Mouse (Mus musculus) urinary bladder, adult 18-20 months (tissue): ENCODE results near the gene Acot5.
A peak's percentile ranks its signal among the peaks of the same experiment; 100 is the strongest.
"Not testable (repeated sequence)": the region's sequence is repeated elsewhere in the genome, so short reads cannot be mapped to it uniquely, and the experiment has no call there.

Experiments
- DNase-seq, 2 experiments: peaks; one replicate each; pipeline ENCODE4 v3.0.0; 2022; ENCODE audit warnings: low spot score in 2 of 2, mixed read lengths in 2 of 2

Acot5 gene

DNA sequence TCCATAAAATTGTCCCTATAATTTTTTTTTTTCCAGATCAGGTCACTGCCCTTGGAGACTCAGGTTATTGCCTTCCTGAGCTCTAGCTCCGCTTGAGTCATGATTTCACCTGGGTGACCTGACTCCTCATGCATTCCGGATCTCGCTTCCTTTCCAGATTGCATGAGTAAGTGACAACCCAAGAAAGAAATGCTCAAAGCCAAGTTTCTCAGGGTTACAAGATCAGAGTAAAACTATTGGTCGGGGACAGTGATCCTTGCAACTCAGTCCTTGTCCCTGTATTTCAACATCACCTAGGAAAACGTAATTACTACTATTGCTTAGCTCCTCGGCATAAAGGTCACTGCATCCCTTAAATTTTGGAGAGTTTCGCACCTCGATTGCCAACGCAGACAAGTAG, at the start of gene Acot5:
Gene Acot5 (plus strand): TSS at position 340 of the 400 bp plus-strand sequence.
- DNase-seq = no peak

DNA sequence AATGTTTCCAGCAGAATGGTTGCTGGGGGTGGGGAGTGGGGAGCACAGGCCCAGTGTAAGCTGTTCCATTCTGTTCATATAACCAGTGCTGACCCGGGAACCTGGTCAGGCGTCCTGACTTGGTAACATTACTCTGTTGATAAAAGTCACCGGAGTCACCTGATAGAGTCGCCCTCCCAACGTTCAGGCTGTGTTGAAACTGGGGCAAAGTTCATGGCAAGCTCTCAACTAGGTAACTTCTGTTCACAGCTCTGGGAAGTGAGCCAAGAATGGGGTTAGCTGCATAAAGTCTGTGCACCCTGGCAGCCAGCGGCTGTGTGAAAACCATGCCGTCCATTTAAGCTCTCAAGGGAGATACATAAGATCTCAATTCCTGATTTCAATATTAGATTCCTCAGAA, 48.6 kb upstream of the Acot5 start:
- peak; percentile 56 to 78 for DNase-seq

DNA sequence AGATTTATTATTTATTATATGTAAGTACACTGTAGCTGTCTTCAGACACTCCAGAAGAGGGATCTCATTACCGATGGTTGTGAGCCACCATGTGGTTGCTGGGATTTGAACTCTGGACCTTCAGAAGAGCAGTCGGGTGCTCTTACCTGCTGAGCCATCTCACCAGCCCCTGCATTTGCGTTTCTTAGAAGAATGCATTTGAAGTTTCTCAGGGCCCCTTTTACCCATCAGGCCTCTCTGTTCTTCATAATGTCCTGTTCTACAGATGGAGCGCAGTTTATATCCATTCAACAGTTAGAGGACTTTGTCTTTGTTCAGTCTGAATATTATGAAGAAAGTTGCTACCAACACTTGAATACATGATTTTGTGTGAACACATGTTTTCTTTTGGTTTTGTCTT, 46.9 kb upstream of the Acot5 start:
- DNase-seq = not testable (repeated sequence)

DNA sequence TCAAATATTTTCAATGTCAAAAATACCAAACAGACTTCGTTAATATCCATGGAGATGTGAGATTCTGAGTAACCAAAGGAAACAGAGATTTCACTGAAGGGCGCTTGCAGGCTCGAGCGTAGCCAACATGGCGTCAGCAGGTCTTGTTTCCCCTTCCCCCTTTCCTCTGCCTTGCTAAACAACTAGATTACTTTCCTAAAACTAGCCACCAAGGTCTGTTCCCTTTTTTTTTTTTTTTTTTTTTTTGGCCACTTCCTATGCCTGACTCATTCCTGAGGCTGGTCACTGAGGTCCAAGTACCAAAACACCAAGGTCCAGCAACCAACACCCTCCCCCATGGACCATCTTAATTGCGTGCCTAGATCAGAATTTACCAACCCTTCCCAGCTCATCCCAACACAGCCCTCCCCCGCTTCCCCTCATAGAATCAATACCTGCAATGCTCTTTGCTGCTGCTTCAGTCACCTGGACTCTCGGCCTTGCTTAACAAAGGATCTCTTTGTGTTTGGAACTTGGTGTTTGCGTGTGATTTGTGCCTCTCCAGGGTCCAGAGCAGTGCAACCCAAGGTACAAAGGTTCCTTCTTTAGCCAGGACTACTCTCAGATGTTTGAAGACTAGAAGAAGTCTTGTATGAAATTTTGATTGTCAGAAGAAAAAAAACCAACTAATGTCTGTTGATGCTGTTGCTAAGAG, 45.9 kb upstream of the Acot5 start:
- no peak for DNase-seq

DNA sequence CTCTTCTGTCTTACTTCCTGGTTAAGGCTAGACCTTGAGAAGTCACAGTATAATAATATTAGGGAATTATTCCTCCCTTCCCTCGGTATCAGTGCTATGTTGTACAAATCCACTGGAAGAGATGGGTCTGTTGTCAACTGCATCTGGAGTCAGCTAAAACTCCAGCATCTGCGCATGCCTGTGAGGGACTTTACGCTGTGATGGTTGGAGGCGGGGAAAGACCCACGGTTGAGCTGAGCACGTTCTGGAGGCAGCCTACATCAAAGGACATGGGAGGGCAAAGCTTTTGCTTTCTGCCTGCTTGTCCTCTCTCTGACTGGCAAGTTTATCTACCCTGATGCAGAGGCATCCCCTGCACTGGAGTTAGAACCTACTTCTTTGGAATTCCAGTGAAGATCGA, 43.2 kb upstream of the Acot5 start:
- no peak for DNase-seq

DNA sequence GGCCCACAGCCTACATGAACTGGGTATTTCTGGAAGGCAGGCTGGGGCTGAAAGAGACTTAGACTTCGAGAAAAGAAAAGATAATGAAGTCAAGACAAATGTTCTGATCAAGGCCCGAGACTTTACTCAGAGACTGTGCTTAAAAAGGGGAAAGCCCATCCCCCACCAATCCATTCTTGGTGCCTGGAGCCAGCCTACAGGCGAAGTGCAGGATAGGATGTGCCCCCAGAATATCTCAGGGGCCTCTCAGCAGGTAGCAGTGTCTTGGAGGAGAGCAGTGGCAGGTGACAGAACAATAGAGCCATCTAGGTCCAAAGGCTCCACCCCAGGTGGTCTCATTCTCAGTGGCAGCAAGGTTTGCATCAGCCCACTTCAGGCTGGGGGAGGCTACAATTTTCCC, 40.8 kb upstream of the Acot5 start:
- not testable (repeated sequence) for DNase-seq

DNA sequence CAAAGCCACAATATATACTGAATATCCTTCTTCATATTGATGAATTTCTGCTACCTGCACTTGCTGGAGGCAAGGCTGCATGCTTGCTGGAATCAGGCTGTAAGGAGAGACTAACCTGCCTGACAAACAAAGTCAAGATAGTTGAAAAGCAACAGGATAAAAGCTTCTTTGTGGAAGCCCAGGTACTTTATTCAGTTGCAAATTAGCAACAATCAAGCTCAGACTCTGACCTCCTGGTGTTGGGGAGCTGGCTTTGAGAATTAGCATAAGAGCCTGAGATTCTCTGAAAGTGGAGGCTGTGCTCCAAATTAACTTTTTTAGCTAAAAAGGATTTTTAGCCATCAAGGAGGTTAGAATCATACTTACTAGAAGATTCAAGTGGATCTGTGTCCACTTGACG, 40.1 kb upstream of the Acot5 start:
- not testable (repeated sequence) for DNase-seq

DNA sequence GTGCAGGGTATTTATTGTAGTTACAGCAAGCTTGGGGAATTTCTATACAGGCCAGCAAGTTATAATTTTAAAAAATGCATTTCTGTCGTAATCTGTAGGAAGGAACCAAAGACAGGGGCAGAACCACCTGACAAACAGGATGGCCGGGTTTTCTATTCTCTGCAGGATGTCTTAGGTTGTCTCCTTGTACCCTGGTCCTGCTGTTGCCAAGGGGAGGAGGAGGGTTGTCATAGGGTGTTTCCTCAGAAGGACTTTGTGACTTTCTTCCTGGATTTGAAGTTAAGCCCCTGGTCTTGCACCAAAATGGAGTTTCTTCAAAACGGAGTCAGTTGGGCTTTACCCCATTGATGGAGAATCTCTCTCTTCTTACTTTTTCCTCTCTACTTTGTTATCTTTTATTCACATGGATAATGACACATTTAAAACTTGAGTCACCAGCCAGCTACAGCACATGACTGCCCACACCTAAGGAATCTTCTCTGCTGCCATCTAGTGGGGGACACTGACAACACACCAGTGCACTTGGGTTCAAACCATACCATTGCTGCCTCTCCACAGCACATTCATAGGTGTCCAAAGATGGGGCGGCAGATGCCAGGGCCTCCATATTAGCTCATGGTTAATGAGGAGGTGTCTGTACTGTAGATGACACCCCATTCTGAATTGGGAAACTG, 38.3 kb upstream of the Acot5 start:
- DNase-seq = peak; percentile 49 to 73

DNA sequence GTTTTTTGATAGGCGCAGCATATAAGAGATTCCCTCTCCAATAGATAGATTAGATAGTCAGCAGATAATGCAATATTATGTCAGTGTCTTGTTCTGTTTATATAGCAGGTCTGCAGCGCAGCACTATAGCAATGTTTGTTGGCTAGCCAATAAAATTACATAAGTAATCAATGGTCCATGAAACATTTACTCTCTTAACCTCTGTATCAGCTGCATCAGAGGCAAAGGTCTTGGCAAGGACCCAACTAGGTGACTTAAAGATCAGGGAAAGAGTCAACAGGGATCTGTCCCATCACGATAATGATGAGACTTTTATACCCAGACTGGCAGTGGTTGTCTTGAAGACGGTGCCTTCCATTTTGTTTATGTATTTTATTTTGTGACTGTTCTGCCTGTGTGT, 36.3 kb upstream of the Acot5 start:
- DNase-seq = no peak

DNA sequence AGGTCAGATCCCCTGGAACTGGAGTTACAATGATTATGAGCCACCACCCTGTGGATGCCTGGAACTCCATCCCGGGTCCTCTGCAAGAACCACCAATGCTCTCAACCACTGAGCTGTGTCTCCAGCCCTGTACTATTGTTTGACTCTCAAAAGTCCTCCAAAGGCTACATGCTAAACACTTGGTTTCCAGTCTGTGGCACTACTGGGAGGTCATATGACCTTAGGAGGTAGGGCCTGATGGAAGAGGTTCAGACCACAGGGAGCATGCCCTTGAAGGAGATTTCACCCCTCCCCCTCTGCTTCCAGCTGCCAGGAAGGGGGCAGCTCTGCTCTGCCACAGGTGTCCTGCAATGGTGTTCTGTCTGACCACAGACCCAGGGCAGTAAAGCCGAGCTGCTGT, 35.8 kb upstream of the Acot5 start:
- DNase-seq = not testable (repeated sequence)

DNA sequence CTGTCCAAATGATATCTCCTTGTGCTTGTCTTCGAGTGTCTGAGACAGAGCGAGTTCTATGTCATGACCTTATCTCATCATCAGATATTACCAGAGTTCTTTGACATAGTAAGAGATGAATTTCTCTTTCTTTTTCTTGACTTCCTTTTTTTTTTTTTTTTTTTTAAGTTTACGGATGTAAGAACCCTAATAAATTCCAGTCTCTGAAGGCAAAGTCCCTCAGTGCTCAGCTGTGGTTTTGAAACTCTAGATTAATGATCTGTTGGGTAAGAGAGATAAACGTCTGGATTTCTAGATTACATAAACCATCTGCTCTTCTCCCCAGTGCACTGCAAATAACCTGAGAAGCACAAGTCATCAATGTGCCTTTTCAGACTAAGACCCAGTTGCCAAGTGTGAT, 35.0 kb upstream of the Acot5 start:
- no peak for DNase-seq

DNA sequence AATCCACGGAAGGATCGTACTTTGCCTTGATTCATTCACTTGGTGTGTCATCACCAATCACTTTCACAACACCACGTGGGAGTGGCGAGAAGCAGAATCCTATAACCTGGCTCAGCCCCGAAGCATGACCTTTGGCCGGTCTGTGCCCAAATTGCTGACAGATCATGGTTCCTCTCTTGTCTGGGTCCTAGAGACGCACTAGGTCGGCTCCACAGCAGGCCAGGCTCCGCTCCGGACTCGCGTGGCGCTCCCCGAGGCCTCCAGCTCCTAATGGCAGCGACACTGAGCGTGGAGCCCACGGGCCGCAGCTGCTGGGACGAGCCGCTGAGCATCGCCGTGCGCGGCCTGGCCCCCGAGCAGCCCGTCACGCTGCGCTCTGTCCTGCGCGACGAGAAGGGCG, 30.9 kb upstream of the Acot5 start, which contains the start of gene Acot4:
Gene Acot4 (plus strand): TSS at position 139 of the 400 bp plus-strand sequence.
- peak in 1 of 2 experiments; percentile 28 for DNase-seq

DNA sequence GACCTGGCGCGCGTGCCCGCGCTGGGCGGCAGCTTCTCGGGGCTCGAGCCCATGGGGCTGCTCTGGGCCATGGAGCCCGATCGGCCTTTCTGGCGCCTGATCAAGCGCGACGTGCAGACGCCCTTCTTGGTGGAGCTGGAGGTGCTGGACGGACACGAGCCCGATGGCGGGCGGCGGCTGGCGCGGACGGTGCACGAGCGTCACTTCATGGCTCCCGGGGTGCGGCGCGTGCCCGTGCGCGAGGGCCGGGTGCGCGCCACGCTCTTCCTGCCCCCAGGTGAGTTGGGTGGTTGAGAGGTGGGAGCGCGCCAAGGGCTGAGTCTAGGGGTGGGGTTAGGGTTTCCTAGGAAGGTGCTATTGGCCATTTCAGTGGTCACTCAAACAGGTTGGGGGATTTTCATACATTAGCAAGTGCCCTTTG, 30.4 kb upstream of the Acot5 start, which contains the start of gene Gm49366:
Gene Gm49366 (plus strand): TSS at position 245 of the 421 bp plus-strand sequence.
- peak; percentile 4 to 44 for DNase-seq

DNA sequence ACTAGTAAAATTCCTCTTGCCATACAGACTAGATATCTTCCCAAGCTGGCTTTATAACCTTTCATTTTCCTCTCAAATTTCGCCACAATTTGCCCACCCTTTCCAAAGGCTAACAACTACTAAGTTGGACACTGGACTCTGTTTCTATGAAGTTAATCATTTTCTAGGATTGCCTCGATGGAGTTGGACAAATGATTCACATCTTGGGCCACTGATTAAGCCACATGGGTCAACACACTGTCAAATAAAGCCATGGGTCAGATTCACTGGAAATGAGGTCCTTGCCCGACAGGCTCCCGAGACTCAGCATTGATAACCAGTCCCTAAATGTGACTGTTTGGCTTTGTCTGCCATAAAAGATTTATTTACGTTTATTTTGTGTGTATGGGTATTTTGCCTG, 26.9 kb upstream of the Acot5 start:
- DNase-seq = no peak

DNA sequence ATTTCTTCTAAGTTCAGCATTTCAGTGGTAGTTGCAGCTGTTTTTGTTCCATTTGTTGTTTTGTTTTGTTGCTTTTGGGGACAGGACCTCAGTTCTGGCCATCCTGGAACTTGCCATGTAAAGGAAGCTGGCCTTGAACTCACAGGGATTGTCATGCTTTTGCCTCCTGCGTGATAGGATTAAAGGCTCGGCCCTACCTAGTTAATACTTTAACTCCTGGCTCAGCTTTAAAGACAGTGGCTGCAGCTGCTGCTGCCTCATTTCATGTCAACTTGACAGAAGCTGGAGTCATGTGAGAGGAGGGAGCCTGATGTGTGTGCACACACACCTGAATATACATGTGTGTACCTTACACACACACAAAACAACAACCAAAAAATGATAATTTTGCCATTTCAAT, 25.1 kb upstream of the Acot5 start:
- DNase-seq = no peak

DNA sequence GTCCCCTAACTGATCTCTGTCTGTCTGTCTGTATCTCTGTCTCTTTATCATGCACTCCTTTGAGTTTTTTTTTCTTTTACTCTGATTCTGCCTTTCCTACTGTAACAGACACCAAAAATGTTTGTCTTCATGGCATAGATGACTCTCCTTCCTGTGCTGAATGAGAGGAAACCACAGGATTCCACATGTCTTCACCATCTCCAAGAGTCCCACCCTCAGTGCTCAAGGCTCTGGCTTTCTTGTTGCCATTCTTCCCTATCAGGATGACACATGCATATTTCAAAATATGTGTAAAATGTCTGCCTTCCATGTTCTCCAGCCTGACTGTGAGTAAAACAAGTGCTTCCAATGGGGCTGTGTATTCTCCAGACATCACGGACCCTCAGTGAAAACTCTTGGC, 22.2 kb upstream of the Acot5 start:
- no peak for DNase-seq

DNA sequence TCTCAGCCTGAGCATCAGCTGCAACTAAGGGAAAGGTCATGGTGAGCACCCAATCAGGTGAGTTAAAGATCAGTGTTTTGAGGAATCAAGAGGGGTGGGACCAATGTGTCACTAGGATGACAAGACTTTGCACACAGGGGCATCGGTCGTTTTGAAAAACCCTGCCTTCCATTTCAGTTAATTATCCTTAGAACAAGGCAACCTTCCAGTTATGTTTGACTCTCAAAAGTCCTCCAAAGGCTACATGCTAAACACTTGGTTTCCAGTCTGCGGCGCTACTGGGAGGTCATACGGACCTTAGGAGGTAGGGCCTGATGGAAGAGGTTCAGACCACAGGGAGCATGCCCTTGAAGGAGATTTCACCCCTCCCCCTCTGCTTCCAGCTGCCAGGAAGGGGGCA, 18.4 kb upstream of the Acot5 start:
- not testable (repeated sequence) for DNase-seq

DNA sequence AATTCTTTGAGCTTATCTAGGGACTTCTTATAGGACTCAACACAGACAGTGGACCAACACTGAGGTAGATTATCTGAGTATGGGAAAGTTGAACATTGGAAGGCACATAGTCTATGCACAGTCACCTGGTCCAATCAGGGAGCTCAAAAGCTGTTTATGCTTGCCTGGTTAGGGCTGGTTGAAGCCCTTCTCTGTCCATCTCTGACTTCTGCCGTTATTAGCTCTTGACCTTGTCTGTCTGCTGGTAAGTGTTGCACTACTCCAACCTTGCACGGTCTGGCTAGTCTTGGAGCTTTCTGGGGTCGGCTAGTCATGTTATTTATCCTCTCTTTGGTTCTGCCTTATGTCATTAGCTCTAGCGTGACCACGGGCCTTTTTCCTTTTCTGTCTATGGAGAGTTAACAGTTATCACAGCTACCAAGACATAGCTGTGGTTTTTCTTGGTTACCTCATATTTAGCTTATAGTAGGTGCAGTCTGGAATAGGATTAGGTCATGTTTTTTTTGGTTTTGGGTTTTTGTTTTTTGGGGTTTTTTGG, 17.1 kb upstream of the Acot5 start, which contains the start of gene Acot3:
Gene Acot3 (plus strand): TSS at position 208 of the 538 bp plus-strand sequence.
- DNase-seq = no peak

DNA sequence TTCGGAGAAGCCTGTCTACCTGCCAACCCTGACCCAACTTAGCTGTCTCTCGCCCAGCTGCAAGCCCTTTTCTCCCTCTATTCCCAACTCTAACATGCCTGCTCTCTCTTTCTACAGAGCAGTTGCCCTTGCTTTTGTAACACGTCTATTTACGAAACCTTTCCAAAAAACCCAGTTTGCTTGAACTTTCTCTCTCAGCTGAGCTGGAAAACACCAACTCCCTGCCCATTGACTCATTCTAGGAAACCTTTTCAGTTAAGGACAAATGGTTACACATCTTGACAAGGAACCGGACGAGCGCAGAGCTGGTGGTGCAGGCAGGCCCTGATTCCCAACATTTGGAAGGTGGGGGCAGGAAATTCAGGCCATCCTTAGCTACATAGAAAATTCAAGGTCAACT, 16.5 kb upstream of the Acot5 start:
- no peak for DNase-seq

DNA sequence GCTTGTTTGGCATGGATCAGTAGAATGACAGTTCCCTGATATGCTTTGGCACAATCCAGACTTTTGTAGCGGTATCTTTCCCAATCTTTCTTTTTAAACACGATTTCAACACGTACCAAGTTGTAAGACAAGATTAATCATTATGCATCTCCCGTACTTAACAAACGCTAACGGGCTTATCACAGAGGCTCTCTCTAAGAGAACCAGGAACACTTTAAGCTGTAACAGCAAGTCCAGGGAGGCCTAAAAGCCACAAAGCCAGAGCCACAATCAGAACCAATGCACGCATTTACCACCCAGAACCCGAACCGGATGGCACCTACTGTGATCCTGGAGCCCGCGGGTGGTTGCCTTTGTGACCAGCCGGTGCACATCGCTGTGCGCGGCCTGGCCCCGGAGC, 16.0 kb upstream of the Acot5 start:
- no peak for DNase-seq

DNA sequence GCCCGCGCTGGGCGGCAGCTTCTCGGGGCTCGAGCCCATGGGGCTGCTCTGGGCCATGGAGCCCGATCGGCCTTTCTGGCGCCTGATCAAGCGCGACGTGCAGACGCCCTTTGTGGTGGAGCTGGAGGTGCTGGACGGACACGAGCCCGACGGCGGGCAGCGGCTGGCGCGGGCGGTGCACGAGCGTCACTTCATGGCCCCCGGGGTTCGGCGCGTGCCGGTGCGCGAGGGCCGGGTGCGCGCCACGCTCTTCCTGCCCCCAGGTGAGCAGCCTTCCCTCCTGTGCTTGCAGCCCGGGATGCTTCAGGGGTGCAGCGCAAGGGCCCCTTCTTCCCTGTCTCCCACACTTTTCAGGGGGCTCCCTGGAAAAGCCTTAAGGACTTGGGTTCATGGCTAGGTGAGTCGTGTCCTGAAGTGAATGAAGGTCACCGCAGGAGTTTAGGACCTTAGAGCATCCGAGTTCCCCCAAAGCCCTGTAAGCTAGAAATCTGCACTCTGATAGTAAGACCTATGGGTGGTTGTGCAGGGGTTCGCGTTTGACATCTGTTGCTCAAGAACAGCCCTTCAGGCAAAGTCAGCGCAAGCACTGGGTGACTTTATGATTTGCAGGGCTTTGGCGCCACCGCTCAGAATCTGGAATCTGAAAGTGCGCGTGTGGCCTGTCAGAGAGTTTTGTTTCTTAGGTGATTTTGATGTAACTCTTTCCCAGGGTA, 15.3 kb upstream of the Acot5 start:
- DNase-seq = no peak

DNA sequence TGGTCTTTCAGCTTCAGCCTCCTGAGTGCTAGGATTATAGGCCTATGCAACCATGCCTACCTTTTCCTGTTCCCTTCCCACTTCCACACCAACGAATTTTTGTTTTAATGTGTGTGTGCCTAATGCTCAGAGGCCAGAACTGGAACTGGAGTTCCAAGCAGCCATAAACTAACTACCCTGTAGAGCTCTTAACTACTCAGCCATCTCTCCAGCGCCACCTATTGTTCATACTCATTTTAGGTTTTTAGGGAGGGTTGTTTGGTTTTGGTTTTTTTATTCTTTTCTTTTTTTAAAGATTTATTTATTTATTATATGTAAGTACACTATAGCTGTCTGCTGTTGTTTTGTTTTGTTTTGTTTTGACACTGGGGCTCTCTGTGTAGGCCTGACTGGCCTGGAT, 8.2 kb upstream of the Acot5 start:
- DNase-seq = no peak
